Mouse (Mus musculus): ENCODE data around the gene Ifit1bl2. TPM values are rescaled to one million over a fixed set of nuclear protein-coding genes. Genes with fewer than 3 reads are reported as not detected.
"Not testable (repeated sequence)": the region's sequence is repeated elsewhere in the genome, so short reads cannot be mapped to it uniquely, and the experiment has no call there.

Gene Ifit1bl2
- total and polyA plus RNA-seq, 2 experiments = 0.09 TPM; not detected in 1

- no peaks in the 10 kb centered on the region for H3K27me3 ChIP-seq (ENCODE audit: control insufficient read depth, insufficient read depth, low read length)
- TF ChIP-seq POLR2A (IDR thresholded peaks at IDR 0.05; ENCODE audit: extremely low read depth, insufficient read depth, low read length) = no peak
- TF ChIP-seq CTCF (IDR thresholded peaks at IDR 0.05; ENCODE audit: low read depth, low read length) = no peak
- no peaks in the 10 kb centered on the region for H3K4me1 ChIP-seq (ENCODE audit: control insufficient read depth, insufficient read depth, low read length)
- WGBS = 81% methylated on average over 3 of the region's 3 CpGs
- no peak for DNase-seq (ENCODE audit: extremely low read depth, low read depth, low spot score)
- no peaks in the 10 kb centered on the region for H3K79me2 ChIP-seq (ENCODE audit: control insufficient read depth, insufficient read depth, low read length)
- H3K27ac ChIP-seq (replicated peaks; ENCODE audit: insufficient read depth, low read depth, low read length) = no peak overlapping the region
- H3K4me3 ChIP-seq (ENCODE audit: insufficient read depth, low read depth, low read length) = no peak overlapping the region
- no peak overlapping the region for H3K9ac ChIP-seq (ENCODE audit: low read depth, low read length)
- H3K36me3 ChIP-seq (ENCODE audit: control insufficient read depth, insufficient read depth, low read length) = peaks cover 3% of the 10 kb centered on the region; the same call in 1 of the 2 replicates
Observed at GRCm38 (mm10) chr19:34650276-34650675, 9.7 kb upstream of the Ifit1bl2 start.

- H3K79me2 ChIP-seq (ENCODE audit: control insufficient read depth, insufficient read depth, low read length); H3K36me3 ChIP-seq (ENCODE audit: control insufficient read depth, insufficient read depth, low read length); H3K27ac ChIP-seq (replicated peaks; ENCODE audit: insufficient read depth, low read depth, low read length); H3K4me3 ChIP-seq (ENCODE audit: insufficient read depth, low read depth, low read length); H3K4me1 ChIP-seq (ENCODE audit: control insufficient read depth, insufficient read depth, low read length); DNase-seq (ENCODE audit: extremely low read depth, low read depth, low spot score); H3K9ac ChIP-seq (ENCODE audit: low read depth, low read length); H3K27me3 ChIP-seq (ENCODE audit: control insufficient read depth, insufficient read depth, low read length): not testable (repeated sequence)
- WGBS = 95% methylated on average over 8 of the region's 8 CpGs
Observed at GRCm38 (mm10) chr19:34647630-34648029, 7.1 kb upstream of the Ifit1bl2 start.

GRCm38 (mm10) chr19:34642616-34643015 lies 2.1 kb upstream of the Ifit1bl2 start:
- no peak overlapping the region for H3K9ac ChIP-seq (ENCODE audit: low read depth, low read length)
- no peak overlapping the region for H3K4me3 ChIP-seq (ENCODE audit: insufficient read depth, low read depth, low read length)
- H3K27ac ChIP-seq (replicated peaks; ENCODE audit: insufficient read depth, low read depth, low read length) = no peak overlapping the region
- WGBS = 55% methylated on average over 5 of the region's 5 CpGs
- no peaks in the 10 kb centered on the region; the same call in 1 of the 2 replicates for H3K79me2 ChIP-seq (ENCODE audit: control insufficient read depth, insufficient read depth, low read length)
- TF ChIP-seq POLR2A (IDR thresholded peaks at IDR 0.05; ENCODE audit: extremely low read depth, insufficient read depth, low read length) (no peak), CTCF (IDR thresholded peaks at IDR 0.05; ENCODE audit: low read depth, low read length) (no peak)
- no peaks in the 10 kb centered on the region for H3K27me3 ChIP-seq (ENCODE audit: control insufficient read depth, insufficient read depth, low read length)
- no peak for DNase-seq (ENCODE audit: extremely low read depth, low read depth, low spot score)
- peaks cover 16% of the 10 kb centered on the region for H3K4me1 ChIP-seq (ENCODE audit: control insufficient read depth, insufficient read depth, low read length)
- H3K36me3 ChIP-seq (ENCODE audit: control insufficient read depth, insufficient read depth, low read length) = no peaks in the 10 kb centered on the region

GRCm38 (mm10) chr19:34636933-34637557 lies 3.5 kb downstream of the Ifit1bl2 start:
- H3K79me2 ChIP-seq (ENCODE audit: control insufficient read depth, insufficient read depth, low read length) = no peaks in the 10 kb centered on the region; the same call in 1 of the 2 replicates
- H3K4me1 ChIP-seq (ENCODE audit: control insufficient read depth, insufficient read depth, low read length) = peaks cover 11% of the 10 kb centered on the region; the same call in 1 of the 2 replicates
- H3K4me3 ChIP-seq (ENCODE audit: insufficient read depth, low read depth, low read length) = no peak overlapping the region
- no peak overlapping the region for H3K27ac ChIP-seq (replicated peaks; ENCODE audit: insufficient read depth, low read depth, low read length)
- TF ChIP-seq POLR2A (IDR thresholded peaks at IDR 0.05; ENCODE audit: extremely low read depth, insufficient read depth, low read length) (no peak), CTCF (IDR thresholded peaks at IDR 0.05; ENCODE audit: low read depth, low read length) (peak; percentile 56)
- WGBS = 20% methylated on average over 3 of the region's 3 CpGs
- DNase-seq (ENCODE audit: extremely low read depth, low read depth, low spot score) = no peak
- H3K36me3 ChIP-seq (ENCODE audit: control insufficient read depth, insufficient read depth, low read length) = no peaks in the 10 kb centered on the region
- H3K27me3 ChIP-seq (ENCODE audit: control insufficient read depth, insufficient read depth, low read length) = no peaks in the 10 kb centered on the region
- H3K9ac ChIP-seq (ENCODE audit: low read depth, low read length) = no peak overlapping the region

GRCm38 (mm10) chr19:34633484-34633883 lies 7.1 kb downstream of the Ifit1bl2 start:
- Histone ChIP-seq H3K79me2 (ENCODE audit: control insufficient read depth, insufficient read depth, low read length) (no peaks in the 10 kb centered on the region), H3K27ac (replicated peaks; ENCODE audit: insufficient read depth, low read depth, low read length) (no peak overlapping the region), H3K4me3 (ENCODE audit: insufficient read depth, low read depth, low read length) (no peak overlapping the region), H3K27me3 (ENCODE audit: control insufficient read depth, insufficient read depth, low read length) (no peaks in the 10 kb centered on the region), H3K36me3 (ENCODE audit: control insufficient read depth, insufficient read depth, low read length) (no peaks in the 10 kb centered on the region), H3K4me1 (ENCODE audit: control insufficient read depth, insufficient read depth, low read length) (no peaks in the 10 kb centered on the region), H3K9ac (ENCODE audit: low read depth, low read length) (no peak overlapping the region)
- WGBS = 69% methylated on average over 2 of the region's 2 CpGs
- no peak for DNase-seq (ENCODE audit: extremely low read depth, low read depth, low spot score)
- TF ChIP-seq CTCF (IDR thresholded peaks at IDR 0.05; ENCODE audit: low read depth, low read length) (no peak), POLR2A (IDR thresholded peaks at IDR 0.05; ENCODE audit: extremely low read depth, insufficient read depth, low read length) (no peak)

- no peaks in the 10 kb centered on the region for H3K27me3 ChIP-seq (ENCODE audit: control insufficient read depth, insufficient read depth, low read length)
- no peak for TF ChIP-seq CTCF (IDR thresholded peaks at IDR 0.05; ENCODE audit: low read depth, low read length)
- no peak for TF ChIP-seq POLR2A (IDR thresholded peaks at IDR 0.05; ENCODE audit: extremely low read depth, insufficient read depth, low read length)
- H3K36me3 ChIP-seq (ENCODE audit: control insufficient read depth, insufficient read depth, low read length) = no peaks in the 10 kb centered on the region
- no peaks in the 10 kb centered on the region for H3K4me1 ChIP-seq (ENCODE audit: control insufficient read depth, insufficient read depth, low read length)
- no peaks in the 10 kb centered on the region for H3K79me2 ChIP-seq (ENCODE audit: control insufficient read depth, insufficient read depth, low read length)
- no peak for DNase-seq (ENCODE audit: extremely low read depth, low read depth, low spot score)
- no peak overlapping the region for H3K9ac ChIP-seq (ENCODE audit: low read depth, low read length)
- H3K27ac ChIP-seq (replicated peaks; ENCODE audit: insufficient read depth, low read depth, low read length) = no peak overlapping the region
- H3K4me3 ChIP-seq (ENCODE audit: insufficient read depth, low read depth, low read length) = no peak overlapping the region
Observed at GRCm38 (mm10) chr19:34631487-34631886, 9.1 kb downstream of the Ifit1bl2 start.
